Mouse (Mus musculus): Measurements from ENCODE around the gene Gamt. TPM values are rescaled to one million over a fixed set of nuclear protein-coding genes. Genes with fewer than 3 reads are reported as not detected.

The Gamt gene
- polyA plus RNA-seq, 1 experiment, result 21.9 TPM

DNA sequence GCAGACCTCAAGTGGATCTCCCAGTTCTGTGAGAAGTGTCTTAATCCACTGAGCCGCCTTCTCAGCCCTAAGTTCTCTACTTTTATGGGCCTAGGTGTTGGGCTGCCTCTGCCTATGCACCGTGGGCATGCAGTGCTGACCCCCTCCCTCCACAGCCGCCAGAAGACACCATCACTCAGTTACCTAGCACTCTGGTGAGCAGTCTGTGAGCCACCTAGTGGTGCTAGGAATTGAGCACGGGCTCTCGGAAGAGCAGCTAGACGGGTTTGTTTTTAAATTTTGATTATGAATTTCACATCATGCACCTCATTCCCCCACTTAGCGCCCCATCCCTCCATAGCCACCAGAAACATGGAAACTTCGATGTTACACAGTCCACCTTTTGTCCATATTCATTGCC lies 27.8 kb upstream of the Gamt start:
- H3K4me3 ChIP-seq (ENCODE audit: insufficient read depth, low read length), result no peak overlapping the region
- TF ChIP-seq POLR2A (IDR thresholded peaks at IDR 0.05; ENCODE audit: low read depth, low read length) (no peak), CTCF (IDR thresholded peaks at IDR 0.05; ENCODE audit: borderline replicate concordance, insufficient read depth, low read length) (no peak)
- H3K4me1 ChIP-seq (ENCODE audit: control insufficient read depth, insufficient read depth, low read length), result no peaks in the 10 kb centered on the region; the same call in 1 of the 2 replicates
- H3K27ac ChIP-seq (ENCODE audit: insufficient read depth, low read length), result no peak overlapping the region

DNA sequence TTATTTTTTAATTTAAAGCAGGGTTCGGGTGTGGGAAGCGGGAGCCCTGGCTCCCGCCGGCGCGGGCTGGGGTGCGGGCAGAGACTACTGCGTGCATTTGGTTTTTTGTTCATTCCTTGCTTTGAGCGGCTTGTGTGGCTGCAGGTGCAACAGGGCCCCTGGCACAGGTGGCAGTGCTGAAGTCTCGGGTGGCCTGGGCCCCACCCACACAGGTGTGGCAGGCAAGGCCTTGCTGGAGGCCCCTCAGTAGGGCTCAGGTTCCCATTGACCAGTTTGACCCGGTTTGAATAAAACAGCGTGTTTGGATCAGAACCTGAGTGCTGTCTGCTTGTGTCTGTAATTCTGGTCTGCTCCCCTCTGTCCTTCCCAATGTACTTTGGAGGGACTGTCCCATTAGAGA lies 27.3 kb upstream of the Gamt start:
- Histone ChIP-seq H3K4me1 (ENCODE audit: control insufficient read depth, insufficient read depth, low read length) (no peaks in the 10 kb centered on the region; the same call in 1 of the 2 replicates), H3K27ac (ENCODE audit: insufficient read depth, low read length) (no peak overlapping the region), H3K4me3 (ENCODE audit: insufficient read depth, low read length) (no peak overlapping the region)
- TF ChIP-seq POLR2A (IDR thresholded peaks at IDR 0.05; ENCODE audit: low read depth, low read length), result no peak
- TF ChIP-seq CTCF (IDR thresholded peaks at IDR 0.05; ENCODE audit: borderline replicate concordance, insufficient read depth, low read length), result no peak

DNA sequence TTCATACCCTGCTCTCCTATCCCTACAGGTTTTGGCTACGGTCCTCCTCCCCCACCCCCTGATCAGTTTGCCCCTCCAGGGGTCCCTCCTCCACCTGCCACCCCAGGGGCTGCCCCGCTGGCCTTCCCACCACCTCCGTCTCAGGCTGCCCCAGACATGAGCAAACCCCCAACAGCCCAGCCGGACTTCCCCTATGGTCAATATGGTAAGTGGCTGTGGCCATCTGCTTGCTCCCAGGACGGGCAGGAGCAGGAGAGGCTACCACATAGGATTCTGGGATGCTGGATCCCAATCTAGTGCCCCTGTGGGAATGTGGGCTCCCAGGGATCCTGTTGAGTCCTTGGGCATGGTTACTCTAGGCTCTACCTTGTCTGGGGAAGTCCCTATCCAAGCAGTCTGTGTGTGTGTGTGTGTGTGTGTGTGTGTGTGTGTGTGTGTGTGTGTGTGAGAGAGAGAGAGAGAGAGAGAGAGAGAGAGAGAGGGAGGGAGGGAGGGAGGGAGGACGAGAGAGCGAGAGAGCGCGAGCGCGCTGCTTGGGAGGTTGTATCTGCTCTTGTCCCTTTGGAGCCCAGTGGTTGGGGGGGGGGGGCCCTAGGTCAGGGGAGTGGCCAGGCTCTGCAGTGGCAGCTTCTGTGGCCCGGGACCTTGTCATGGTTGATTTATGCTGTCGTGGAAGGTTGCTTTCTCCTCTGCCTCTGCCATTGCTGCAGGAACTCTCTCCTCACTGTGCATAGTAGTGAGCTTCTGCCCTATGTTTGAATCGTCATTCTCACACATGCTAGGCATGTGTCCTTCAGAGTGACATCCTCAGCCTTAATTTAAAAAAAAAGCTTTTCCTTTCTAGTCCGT lies 24.6 kb upstream of the Gamt start:
- TF ChIP-seq CTCF (IDR thresholded peaks at IDR 0.05; ENCODE audit: borderline replicate concordance, insufficient read depth, low read length) (no peak), POLR2A (IDR thresholded peaks at IDR 0.05; ENCODE audit: low read depth, low read length) (no peak)
- Histone ChIP-seq H3K27ac (ENCODE audit: insufficient read depth, low read length) (no peak overlapping the region), H3K4me1 (ENCODE audit: control insufficient read depth, insufficient read depth, low read length) (no peaks in the 10 kb centered on the region), H3K4me3 (ENCODE audit: insufficient read depth, low read length) (no peak overlapping the region)

DNA sequence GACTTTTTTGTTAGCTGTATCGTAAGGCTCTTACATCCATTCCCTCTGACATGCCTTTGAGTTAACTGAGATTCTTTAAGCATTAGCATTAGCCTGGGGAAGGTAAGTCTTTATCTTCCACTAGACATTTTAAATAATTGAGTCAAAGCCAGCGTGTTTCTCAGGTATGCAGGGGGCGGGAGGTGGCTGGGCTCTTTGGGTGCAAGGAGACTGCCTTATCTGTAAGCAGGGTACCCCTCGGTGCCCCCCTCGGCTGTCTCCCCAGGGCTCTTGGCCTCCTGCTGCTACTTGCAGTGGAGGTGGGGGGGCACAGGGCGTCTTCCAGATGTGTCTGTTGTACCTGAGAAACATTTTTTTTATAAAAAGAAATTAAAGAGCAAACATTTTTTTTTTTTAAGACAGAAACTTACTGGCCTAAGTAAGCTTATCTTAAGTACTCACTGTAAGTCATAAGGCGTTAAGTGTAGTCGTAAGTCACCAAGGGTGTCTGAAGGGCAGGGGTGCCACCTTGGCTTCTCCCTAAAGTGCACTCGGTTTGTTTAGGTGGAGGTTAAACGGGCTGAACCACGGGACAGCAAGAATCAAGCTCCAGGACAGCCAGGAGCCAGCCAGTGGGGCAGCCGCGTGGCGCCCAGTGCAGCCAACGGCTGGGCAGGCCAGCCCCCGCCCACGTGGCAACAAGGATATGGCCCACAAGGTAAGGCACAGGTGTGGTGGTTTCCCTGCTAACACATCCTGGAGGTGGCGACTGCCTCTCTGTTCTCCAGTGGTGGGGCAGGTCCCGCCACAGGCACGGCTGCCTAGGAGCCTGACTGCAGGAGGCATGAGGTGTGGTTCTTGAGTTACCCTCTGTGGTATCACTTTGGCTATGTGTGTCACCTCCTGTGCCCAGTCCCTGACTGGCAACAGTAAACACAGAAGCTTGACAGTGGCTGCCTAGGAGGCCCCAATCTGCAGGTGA lies 21.9 kb upstream of the Gamt start:
- TF ChIP-seq POLR2A (IDR thresholded peaks at IDR 0.05; ENCODE audit: low read depth, low read length) (no peak), CTCF (IDR thresholded peaks at IDR 0.05; ENCODE audit: borderline replicate concordance, insufficient read depth, low read length) (no peak)
- H3K27ac ChIP-seq (ENCODE audit: insufficient read depth, low read length), result no peak overlapping the region
- H3K4me3 ChIP-seq (ENCODE audit: insufficient read depth, low read length), result no peak overlapping the region
- no peaks in the 10 kb centered on the region for H3K4me1 ChIP-seq (ENCODE audit: control insufficient read depth, insufficient read depth, low read length)

DNA sequence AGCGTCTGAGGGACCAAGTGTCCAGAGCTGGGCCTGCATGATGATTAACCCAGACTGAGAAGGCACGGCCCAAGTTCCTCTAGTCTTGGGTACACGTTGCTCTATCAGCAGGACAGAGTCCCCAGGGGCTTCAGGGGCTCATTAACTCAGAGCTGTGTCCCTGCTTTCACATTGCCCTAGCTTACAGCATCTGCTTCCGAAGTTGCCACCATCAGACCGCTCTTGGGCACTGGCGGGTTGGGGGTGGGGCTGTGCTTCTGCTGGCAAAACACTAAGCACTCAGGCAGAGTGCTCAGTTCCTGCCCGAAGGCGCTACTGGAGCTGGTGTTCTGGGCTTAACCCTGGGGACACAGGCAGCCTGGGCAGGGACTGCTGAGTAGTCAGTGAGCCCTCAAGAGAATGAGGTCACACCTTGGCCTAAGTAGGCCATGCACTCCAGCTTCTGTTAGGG lies 21.1 kb upstream of the Gamt start:
- Histone ChIP-seq H3K4me1 (ENCODE audit: control insufficient read depth, insufficient read depth, low read length) (no peaks in the 10 kb centered on the region), H3K27ac (ENCODE audit: insufficient read depth, low read length) (no peak overlapping the region), H3K4me3 (ENCODE audit: insufficient read depth, low read length) (no peak overlapping the region)
- TF ChIP-seq POLR2A (IDR thresholded peaks at IDR 0.05; ENCODE audit: low read depth, low read length), result no peak
- no peak for TF ChIP-seq CTCF (IDR thresholded peaks at IDR 0.05; ENCODE audit: borderline replicate concordance, insufficient read depth, low read length)

DNA sequence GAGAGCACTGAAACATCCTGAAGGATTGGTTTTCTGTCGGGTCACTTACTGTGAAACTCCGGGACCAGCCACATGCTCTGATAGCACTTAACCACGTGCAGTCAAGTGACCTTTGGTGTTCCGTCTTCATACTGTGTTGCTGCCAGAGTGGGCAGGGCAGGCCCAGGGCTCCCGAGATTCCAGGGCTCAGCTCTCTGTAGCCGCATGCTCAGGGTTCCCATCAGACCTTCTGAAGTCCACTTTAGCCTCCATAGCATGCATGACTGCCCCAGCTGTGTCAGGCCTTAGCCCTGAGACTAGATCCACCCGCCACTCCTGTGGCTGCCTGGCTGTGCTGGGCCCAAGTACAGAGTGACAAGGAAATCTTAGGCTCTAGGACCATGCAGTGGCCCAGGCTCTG lies 20.5 kb upstream of the Gamt start:
- Histone ChIP-seq H3K4me3 (ENCODE audit: insufficient read depth, low read length) (no peak overlapping the region), H3K27ac (ENCODE audit: insufficient read depth, low read length) (no peak overlapping the region), H3K4me1 (ENCODE audit: control insufficient read depth, insufficient read depth, low read length) (no peaks in the 10 kb centered on the region)
- no peak for TF ChIP-seq CTCF (IDR thresholded peaks at IDR 0.05; ENCODE audit: borderline replicate concordance, insufficient read depth, low read length)
- no peak for TF ChIP-seq POLR2A (IDR thresholded peaks at IDR 0.05; ENCODE audit: low read depth, low read length)

DNA sequence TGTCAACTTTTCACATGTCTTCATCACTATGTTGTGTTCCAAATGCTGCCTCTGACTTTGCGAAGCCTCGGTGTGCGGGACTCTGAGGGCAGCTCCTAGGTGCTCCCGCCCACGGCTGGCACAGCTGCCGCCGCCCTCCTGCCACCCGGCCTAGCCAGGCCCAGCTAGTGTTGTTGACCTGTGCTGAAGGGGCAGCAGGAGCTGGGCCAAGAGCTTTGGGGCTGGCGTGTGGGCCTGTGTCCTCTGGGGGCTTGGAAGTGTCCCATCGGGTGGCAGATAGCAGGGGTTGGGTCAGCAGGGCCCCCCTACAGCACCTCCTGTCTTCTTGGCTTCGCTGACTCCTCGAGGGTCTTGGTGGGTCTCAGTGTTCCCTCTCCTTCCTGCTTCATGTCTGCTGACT lies 18.5 kb upstream of the Gamt start:
- no peaks in the 10 kb centered on the region for H3K4me1 ChIP-seq (ENCODE audit: control insufficient read depth, insufficient read depth, low read length)
- H3K27ac ChIP-seq (ENCODE audit: insufficient read depth, low read length), result no peak overlapping the region
- H3K4me3 ChIP-seq (ENCODE audit: insufficient read depth, low read length), result no peak overlapping the region
- TF ChIP-seq POLR2A (IDR thresholded peaks at IDR 0.05; ENCODE audit: low read depth, low read length), result no peak
- TF ChIP-seq CTCF (IDR thresholded peaks at IDR 0.05; ENCODE audit: borderline replicate concordance, insufficient read depth, low read length), result no peak

DNA sequence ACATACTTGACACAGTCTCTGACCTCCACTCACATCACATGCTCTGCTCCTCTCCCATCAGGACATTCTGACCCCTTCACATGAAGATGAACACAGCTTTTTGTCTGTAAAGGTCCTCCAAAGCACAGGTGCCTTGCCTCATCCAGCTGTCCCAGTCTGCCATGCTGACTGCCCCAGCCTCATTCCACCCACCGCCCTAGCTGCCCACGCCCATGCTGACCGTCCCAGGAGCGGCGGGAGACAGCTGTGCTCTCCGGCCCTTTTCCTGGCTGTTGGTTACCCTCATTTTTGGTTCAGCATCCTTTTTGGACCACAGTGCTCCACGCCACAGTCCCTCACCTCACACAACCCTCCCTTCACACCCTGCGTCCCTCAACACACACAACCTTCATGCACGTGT lies 17.6 kb upstream of the Gamt start:
- H3K27ac ChIP-seq (ENCODE audit: insufficient read depth, low read length), result no peak overlapping the region
- H3K4me1 ChIP-seq (ENCODE audit: control insufficient read depth, insufficient read depth, low read length), result no peaks in the 10 kb centered on the region
- TF ChIP-seq CTCF (IDR thresholded peaks at IDR 0.05; ENCODE audit: borderline replicate concordance, insufficient read depth, low read length) (no peak), POLR2A (IDR thresholded peaks at IDR 0.05; ENCODE audit: low read depth, low read length) (no peak)
- no peak overlapping the region for H3K4me3 ChIP-seq (ENCODE audit: insufficient read depth, low read length)

DNA sequence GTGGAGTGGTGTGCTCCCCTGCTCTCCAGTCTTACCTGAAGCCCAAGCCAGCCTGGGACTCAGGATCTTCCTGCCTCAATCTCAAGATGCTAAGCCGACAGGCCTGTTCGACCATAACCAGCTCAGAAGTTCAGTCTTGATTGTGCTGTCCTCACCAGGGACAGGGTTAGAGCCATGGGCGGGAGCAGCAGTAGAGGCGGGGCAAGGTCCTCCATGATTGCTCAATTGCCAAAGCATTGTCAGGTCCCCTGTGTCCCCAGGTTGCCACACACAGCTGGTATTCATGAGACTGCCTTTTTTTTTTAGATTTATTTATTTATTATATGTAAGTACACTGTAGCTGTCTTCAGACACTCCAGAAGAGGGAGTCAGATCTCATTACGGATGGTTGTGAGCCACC lies 15.4 kb upstream of the Gamt start:
- Histone ChIP-seq H3K4me3 (ENCODE audit: insufficient read depth, low read length) (no peak overlapping the region), H3K4me1 (ENCODE audit: control insufficient read depth, insufficient read depth, low read length) (no peaks in the 10 kb centered on the region), H3K27ac (ENCODE audit: insufficient read depth, low read length) (no peak overlapping the region)
- TF ChIP-seq CTCF (IDR thresholded peaks at IDR 0.05; ENCODE audit: borderline replicate concordance, insufficient read depth, low read length) (no peak), POLR2A (IDR thresholded peaks at IDR 0.05; ENCODE audit: low read depth, low read length) (no peak)
